Mouse (Mus musculus): ENCODE results near the gene 2310061N02Rik. TPM values are rescaled to one million over a fixed set of nuclear protein-coding genes. Genes with fewer than 3 reads are reported as not detected.
"Not testable (repeated sequence)": the region's sequence is repeated elsewhere in the genome, so short reads cannot be mapped to it uniquely, and the experiment has no call there.

Gene 2310061N02Rik
- polyA plus RNA-seq (2012; rRNA removed): not detected in 2 replicates

DNA sequence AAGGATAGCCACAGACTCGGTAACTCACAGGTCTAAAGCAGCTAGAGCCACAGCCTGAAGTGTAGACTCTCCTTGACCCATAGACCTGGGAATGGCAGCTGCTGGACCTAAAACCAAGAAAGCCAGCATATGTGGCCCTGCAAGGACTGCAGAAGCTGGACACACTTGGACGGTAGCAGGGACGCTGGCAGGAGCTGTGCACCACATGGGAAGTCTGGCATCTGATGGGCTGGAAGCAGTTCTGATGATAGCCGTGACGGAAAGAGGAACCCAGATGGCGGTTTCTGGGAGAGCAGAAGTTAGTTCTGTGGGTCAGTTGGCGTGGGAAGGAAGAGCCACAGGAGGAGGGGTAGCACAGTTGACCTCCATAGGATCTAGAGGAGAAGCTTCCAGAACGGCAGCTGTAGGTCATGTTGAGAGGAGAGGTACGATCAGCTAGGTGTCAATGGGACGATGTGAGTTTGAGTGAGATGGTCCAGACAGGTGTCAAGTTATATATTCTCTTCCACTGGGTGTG is at the start of gene 2310061N02Rik:
Gene 2310061N02Rik (minus strand): TSS at position 467 of the 517 bp plus-strand sequence.
- Histone ChIP-seq H3K4me1 (ENCODE audit: control insufficient read depth, insufficient read depth, low read length) (no peaks in the 10 kb centered on the region), H3K4me3 (ENCODE audit: insufficient read depth, low read length) (no peak within 1 kb of the TSS), H3K27ac (ENCODE audit: insufficient read depth, low read length) (no peak within 1 kb of the TSS)
- TF ChIP-seq POLR2A (IDR thresholded peaks at IDR 0.05; ENCODE audit: extremely low read depth, insufficient read depth, low read length): no peak
- no peak for TF ChIP-seq CTCF (IDR thresholded peaks at IDR 0.05; ENCODE audit: extremely low read depth, insufficient read depth, low read length)

DNA sequence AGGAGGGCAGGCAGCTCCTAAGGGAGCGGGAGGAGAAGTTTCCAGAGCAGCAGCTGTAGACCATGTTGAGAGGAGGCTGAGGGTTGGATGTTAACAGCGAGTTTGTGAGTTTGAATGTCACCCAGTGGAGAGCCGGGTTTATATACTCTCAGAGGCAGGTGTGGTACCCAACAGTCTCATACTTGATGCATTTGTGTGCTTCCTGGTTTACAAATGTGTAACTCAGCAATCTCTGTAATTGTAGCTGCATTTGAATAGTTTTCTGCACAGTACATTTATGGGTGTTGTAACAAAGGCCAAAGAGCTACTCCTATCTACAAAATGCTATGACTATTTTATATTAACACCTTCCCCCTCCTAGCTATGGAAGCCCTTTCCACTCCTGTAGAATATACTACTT is 43.8 kb upstream of the 2310061N02Rik start, which contains the start of gene Krtap13:
Gene Krtap13 (minus strand): TSS at position 101 of the 400 bp plus-strand sequence.
- not testable (repeated sequence) for H3K4me3 ChIP-seq (ENCODE audit: insufficient read depth, low read length); H3K27ac ChIP-seq (ENCODE audit: insufficient read depth, low read length); H3K4me1 ChIP-seq (ENCODE audit: control insufficient read depth, insufficient read depth, low read length)

DNA sequence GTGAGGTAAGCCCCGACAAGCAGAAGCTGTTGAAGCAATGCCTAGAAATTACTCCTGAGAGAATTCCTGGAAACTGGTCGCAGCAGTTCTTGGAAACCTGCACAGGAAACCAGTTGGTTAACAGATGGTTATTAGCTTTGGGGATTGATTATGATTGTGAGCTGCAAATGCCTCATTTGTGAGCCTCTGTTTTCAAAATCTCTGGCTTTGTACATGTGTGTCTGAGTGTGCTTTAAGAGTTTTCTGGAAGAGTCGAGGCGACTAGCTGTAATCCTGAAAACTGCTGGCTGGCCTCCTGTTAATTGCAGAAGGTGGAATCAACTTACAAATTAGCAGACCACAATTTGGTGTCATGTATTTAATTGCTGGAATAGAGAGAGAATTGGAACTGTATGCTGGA is 40.2 kb upstream of the 2310061N02Rik start:
- Histone ChIP-seq H3K4me1 (ENCODE audit: control insufficient read depth, insufficient read depth, low read length) (no peaks in the 10 kb centered on the region), H3K27ac (ENCODE audit: insufficient read depth, low read length) (no peak overlapping the region), H3K4me3 (ENCODE audit: insufficient read depth, low read length) (no peak overlapping the region)
- no peak for TF ChIP-seq CTCF (IDR thresholded peaks at IDR 0.05; ENCODE audit: extremely low read depth, insufficient read depth, low read length)
- TF ChIP-seq POLR2A (IDR thresholded peaks at IDR 0.05; ENCODE audit: extremely low read depth, insufficient read depth, low read length): no peak

DNA sequence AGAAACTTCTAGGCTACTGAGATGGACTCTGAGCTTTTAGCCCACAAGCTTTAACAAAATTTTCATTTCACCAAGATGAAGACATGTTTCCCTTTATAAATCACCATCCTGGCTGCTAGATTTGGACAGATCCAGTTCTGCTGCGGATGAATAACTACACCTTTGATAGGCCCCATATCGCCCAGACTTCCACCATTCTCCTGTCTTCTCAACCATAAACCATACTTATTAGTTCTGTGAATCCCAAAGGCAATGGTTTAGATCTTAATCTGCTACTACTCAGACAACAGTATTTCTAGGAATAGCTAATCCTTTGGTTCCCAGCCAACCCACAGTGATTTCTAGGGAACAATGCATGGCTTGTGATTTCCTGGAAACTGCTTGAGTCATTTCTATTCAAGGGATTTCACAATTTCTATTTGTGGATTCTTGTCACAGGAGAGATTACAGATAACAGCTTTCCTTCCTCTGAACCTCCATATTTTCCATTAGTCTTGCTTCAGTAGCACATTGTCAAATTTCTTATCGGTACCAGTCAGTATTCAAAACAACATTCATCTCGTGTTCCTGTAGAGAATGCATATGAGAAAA is 37.1 kb upstream of the 2310061N02Rik start:
- Histone ChIP-seq H3K27ac (ENCODE audit: insufficient read depth, low read length) (no peak overlapping the region), H3K4me1 (ENCODE audit: control insufficient read depth, insufficient read depth, low read length) (no peaks in the 10 kb centered on the region), H3K4me3 (ENCODE audit: insufficient read depth, low read length) (no peak overlapping the region)
- TF ChIP-seq CTCF (IDR thresholded peaks at IDR 0.05; ENCODE audit: extremely low read depth, insufficient read depth, low read length) (no peak), POLR2A (IDR thresholded peaks at IDR 0.05; ENCODE audit: extremely low read depth, insufficient read depth, low read length) (no peak)

DNA sequence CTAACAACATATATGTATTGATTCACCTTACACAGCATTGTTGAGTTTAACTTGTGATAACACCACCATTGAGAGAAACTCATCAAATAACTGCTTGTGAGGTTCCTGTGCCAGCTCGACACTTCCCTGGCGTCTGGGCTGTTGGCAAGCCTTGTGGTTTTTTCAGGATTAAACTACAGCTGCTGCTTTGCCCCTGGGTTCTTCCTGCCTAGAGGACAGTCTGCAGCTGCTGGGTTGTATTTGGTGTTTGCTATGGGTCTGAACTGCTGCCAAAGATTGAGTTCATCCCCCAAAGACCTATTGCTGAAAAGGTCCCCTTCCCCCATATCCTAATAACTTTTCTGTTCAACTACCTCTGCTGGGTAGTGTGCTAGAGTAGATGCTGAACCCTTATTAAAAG is 27.6 kb upstream of the 2310061N02Rik start:
- H3K27ac ChIP-seq (ENCODE audit: insufficient read depth, low read length): no peak overlapping the region
- H3K4me1 ChIP-seq (ENCODE audit: control insufficient read depth, insufficient read depth, low read length): no peaks in the 10 kb centered on the region
- no peak overlapping the region for H3K4me3 ChIP-seq (ENCODE audit: insufficient read depth, low read length)
- TF ChIP-seq POLR2A (IDR thresholded peaks at IDR 0.05; ENCODE audit: extremely low read depth, insufficient read depth, low read length): no peak

DNA sequence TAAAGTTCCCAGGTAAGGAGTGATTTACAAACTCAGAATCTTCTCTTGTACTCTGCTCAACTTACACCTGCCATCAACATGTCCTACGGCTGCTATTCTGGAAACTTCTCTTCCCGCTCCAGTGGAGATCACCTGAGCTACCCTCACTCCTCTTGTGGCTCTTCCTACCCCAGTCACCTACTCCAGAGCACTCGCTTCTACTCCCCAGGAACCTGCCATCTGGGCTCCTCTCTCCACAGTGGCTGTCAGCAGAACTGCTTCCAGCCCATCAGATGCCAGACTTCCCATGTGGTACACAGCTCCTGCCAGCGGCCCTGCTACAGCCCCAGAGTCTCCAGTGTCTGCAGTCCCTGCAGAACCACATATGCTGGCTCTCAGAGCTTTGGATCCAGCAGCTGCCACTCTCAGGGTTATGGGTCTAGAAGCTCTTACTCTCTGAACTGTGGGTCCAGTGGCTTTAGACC is 21.1 kb upstream of the 2310061N02Rik start, which contains the start of gene Krtap13-1:
Gene Krtap13-1 (plus strand): TSS at position 51 of the 464 bp plus-strand sequence.
- no peak within 1 kb of the TSS for H3K4me3 ChIP-seq (ENCODE audit: insufficient read depth, low read length)
- TF ChIP-seq CTCF (IDR thresholded peaks at IDR 0.05; ENCODE audit: extremely low read depth, insufficient read depth, low read length): no peak
- TF ChIP-seq POLR2A (IDR thresholded peaks at IDR 0.05; ENCODE audit: extremely low read depth, insufficient read depth, low read length): no peak

GRCm38 (mm10) chr16:88720031-88720430 is 12.3 kb upstream of the 2310061N02Rik start:
- H3K4me1 ChIP-seq (ENCODE audit: control insufficient read depth, insufficient read depth, low read length): no peaks in the 10 kb centered on the region
- no peak overlapping the region for H3K4me3 ChIP-seq (ENCODE audit: insufficient read depth, low read length)
- TF ChIP-seq CTCF (IDR thresholded peaks at IDR 0.05; ENCODE audit: extremely low read depth, insufficient read depth, low read length) (no peak), POLR2A (IDR thresholded peaks at IDR 0.05; ENCODE audit: extremely low read depth, insufficient read depth, low read length) (no peak)
- no peak overlapping the region for H3K27ac ChIP-seq (ENCODE audit: insufficient read depth, low read length)

More for the DNA sequence above, 21.1 kb upstream of the 2310061N02Rik start, which contains the start of gene Krtap13-1:
- H3K27ac ChIP-seq (ENCODE audit: insufficient read depth, low read length): no peak within 1 kb of the TSS
- no peaks in the 10 kb centered on the region for H3K4me1 ChIP-seq (ENCODE audit: control insufficient read depth, insufficient read depth, low read length)

- H3K4me1 ChIP-seq (ENCODE audit: control insufficient read depth, insufficient read depth, low read length): no peaks in the 10 kb centered on the region
- TF ChIP-seq CTCF (IDR thresholded peaks at IDR 0.05; ENCODE audit: extremely low read depth, insufficient read depth, low read length) (no peak), POLR2A (IDR thresholded peaks at IDR 0.05; ENCODE audit: extremely low read depth, insufficient read depth, low read length) (no peak)
- H3K4me3 ChIP-seq (ENCODE audit: insufficient read depth, low read length): no peak overlapping the region
- no peak overlapping the region for H3K27ac ChIP-seq (ENCODE audit: insufficient read depth, low read length)
These were observed 8.8 kb upstream of the 2310061N02Rik start for GRCm38 (mm10) chr16:88716549-88716948.

GRCm38 (mm10) chr16:88711245-88711644 is 3.5 kb upstream of the 2310061N02Rik start:
- Histone ChIP-seq H3K4me1 (ENCODE audit: control insufficient read depth, insufficient read depth, low read length) (no peaks in the 10 kb centered on the region), H3K27ac (ENCODE audit: insufficient read depth, low read length) (no peak overlapping the region), H3K4me3 (ENCODE audit: insufficient read depth, low read length) (no peak overlapping the region)
- TF ChIP-seq POLR2A (IDR thresholded peaks at IDR 0.05; ENCODE audit: extremely low read depth, insufficient read depth, low read length): no peak
- TF ChIP-seq CTCF (IDR thresholded peaks at IDR 0.05; ENCODE audit: extremely low read depth, insufficient read depth, low read length): 0 out of 2 replicates have a peak, but pooled peaks have one; percentile 15

DNA sequence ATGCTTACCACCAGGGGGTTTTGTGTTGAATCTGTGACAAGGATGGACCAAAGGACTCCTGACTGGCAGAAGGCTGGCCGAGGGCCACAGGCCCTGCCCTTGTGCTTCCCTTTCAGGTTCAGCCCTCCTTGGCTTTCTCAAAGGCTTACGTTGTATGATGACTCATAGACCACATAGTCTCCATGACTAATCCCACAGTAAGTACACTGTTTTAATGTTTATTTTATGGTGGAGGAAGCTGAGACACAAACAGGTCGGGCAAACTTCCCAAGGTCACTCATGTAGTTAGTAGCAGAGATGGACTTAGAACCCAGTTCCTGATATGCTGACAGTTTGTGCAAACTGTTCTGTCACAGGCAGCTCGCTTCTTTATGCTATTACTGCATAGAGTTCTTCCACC is 3.0 kb upstream of the 2310061N02Rik start:
- no peak for TF ChIP-seq CTCF (IDR thresholded peaks at IDR 0.05; ENCODE audit: extremely low read depth, insufficient read depth, low read length)
- TF ChIP-seq POLR2A (IDR thresholded peaks at IDR 0.05; ENCODE audit: extremely low read depth, insufficient read depth, low read length): no peak
- no peak overlapping the region for H3K4me3 ChIP-seq (ENCODE audit: insufficient read depth, low read length)
- no peaks in the 10 kb centered on the region for H3K4me1 ChIP-seq (ENCODE audit: control insufficient read depth, insufficient read depth, low read length)
- H3K27ac ChIP-seq (ENCODE audit: insufficient read depth, low read length): no peak overlapping the region
